Mouse (Mus musculus) CH12.LX (cell line): ENCODE measurements around the gene Sik3.

ENCODE experiments used
- BHLHE40 ChIP-seq: IDR thresholded peaks from 2 replicates; pipeline ENCODE4 v1.6.1; 2011; ENCODE audit warnings: mild to moderate bottlenecking, low read depth, low read length, improper control_type of control experiment
- CTCF ChIP-seq, 2 experiments: IDR thresholded peaks in 1 of 2; conservative IDR thresholded peaks in 1 of 2; 2 replicates each; pipeline ENCODE4 v1.5.1; 2011 to 2012; ENCODE audit warnings: low read depth in 2 of 2, low read length in 2 of 2, improper control_type of control experiment in 1 of 2, inconsistent platforms in 1 of 2, mild to moderate bottlenecking in 1 of 2, moderate library complexity in 1 of 2
- EP300 ChIP-seq: IDR thresholded peaks from 2 replicates; pipeline ENCODE4 v1.6.1; 2011; ENCODE audit warnings: low read length, improper control_type of control experiment
- ETS1 ChIP-seq: conservative IDR thresholded peaks from 2 replicates; pipeline ENCODE4 v1.6.1; 2012; ENCODE audit warnings: low read depth, mild to moderate bottlenecking, inconsistent platforms, low read length, improper control_type of control experiment, moderate library complexity
- HCFC1 ChIP-seq: IDR thresholded peaks from 2 replicates; pipeline ENCODE4 v1.6.1; 2012; ENCODE audit warnings: low read depth, mild to moderate bottlenecking, inconsistent platforms, low read length, improper control_type of control experiment
- POLR2A ChIP-seq: IDR thresholded peaks from 2 replicates; pipeline ENCODE4 v1.6.1; 2011; ENCODE audit warnings: low read depth, mild to moderate bottlenecking, improper control_type of control experiment, low read length
- SMC3 ChIP-seq: IDR thresholded peaks from 2 replicates; pipeline ENCODE4 v1.6.1; 2011; ENCODE audit warnings: low read depth, low read length, improper control_type of control experiment

GRCm38 (mm10) chr9:46156711-46157110 lies 144.1 kb downstream of the Sik3 start:
- TF ChIP-seq EP300: no peak
- no peak for TF ChIP-seq ETS1
- no peak for TF ChIP-seq CTCF (conservative IDR thresholded peaks at IDR 0.05 in 1 of 2, IDR thresholded peaks at IDR 0.05 in 1 of 2; ENCODE audit: low read depth in 2 of 2, low read length in 2 of 2)
- TF ChIP-seq BHLHE40: no peak
- TF ChIP-seq POLR2A: no peak
- TF ChIP-seq SMC3: no peak
- TF ChIP-seq HCFC1: no peak
